Mouse (Mus musculus): Measurements from ENCODE around the gene Aox3. TPM values are rescaled to one million over a fixed set of nuclear protein-coding genes. Genes with fewer than 3 reads are reported as not detected.

Aox3 gene
- polyA plus RNA-seq, 1 experiment from 2014 or later = 0.23 TPM

GRCm38 (mm10) chr1:58228086-58228485 lies 115.2 kb downstream of the Aox3 start:
- Histone ChIP-seq H3K36me3 (ENCODE audit: control insufficient read depth, insufficient read depth, low read length) (no peaks in the 10 kb centered on the region), H3K9me3 (replicated peaks; ENCODE audit: control insufficient read depth, low read length, poor library complexity, severe bottlenecking) (no peaks in the 10 kb centered on the region), H3K4me1 (ENCODE audit: control insufficient read depth, insufficient read depth, low read length) (no peaks in the 10 kb centered on the region), H3K27me3 (ENCODE audit: control insufficient read depth, insufficient read depth, low read depth, low read length) (no peaks in the 10 kb centered on the region), H3K27ac (ENCODE audit: low read length) (no peak overlapping the region), H3K9ac (ENCODE audit: low read depth, low read length) (no peak overlapping the region), H3K4me3 (ENCODE audit: low read depth, low read length) (no peak overlapping the region), H3K4me2 (ENCODE audit: low read length) (no peak overlapping the region)
- 88% methylated on average over 6 of the region's 6 CpGs for WGBS
- ATAC-seq = no peak

DNA sequence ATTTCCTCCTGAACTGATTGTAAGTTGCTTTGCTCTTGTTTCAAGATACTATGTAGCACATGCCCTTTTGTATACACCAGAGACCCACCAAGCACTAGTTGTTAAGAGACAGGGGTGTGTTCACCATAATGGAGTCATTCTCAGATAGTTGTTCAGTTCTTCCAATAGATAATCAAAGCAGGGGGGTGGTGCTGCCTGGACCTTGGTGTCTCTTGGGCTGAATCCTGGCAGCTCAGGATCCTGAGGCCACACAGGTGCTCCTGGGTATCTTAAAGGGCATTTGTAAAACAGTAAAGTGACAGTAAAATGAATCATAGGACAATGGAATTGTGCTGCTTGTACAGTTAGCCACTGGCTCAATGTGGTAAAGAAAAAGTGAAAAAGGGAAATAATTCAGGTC lies 116.0 kb downstream of the Aox3 start:
- no peak overlapping the region for H3K27ac ChIP-seq (ENCODE audit: low read length)
- H3K9ac ChIP-seq (ENCODE audit: low read depth, low read length) = no peak overlapping the region
- H3K9me3 ChIP-seq (replicated peaks; ENCODE audit: control insufficient read depth, low read length, poor library complexity, severe bottlenecking) = no peaks in the 10 kb centered on the region
- no peak overlapping the region for H3K4me3 ChIP-seq (ENCODE audit: low read depth, low read length)
- no peaks in the 10 kb centered on the region for H3K27me3 ChIP-seq (ENCODE audit: control insufficient read depth, insufficient read depth, low read depth, low read length)
- ATAC-seq = no peak
- no peaks in the 10 kb centered on the region for H3K4me1 ChIP-seq (ENCODE audit: control insufficient read depth, insufficient read depth, low read length)
- H3K4me2 ChIP-seq (ENCODE audit: low read length) = no peak overlapping the region
- no peaks in the 10 kb centered on the region for H3K36me3 ChIP-seq (ENCODE audit: control insufficient read depth, insufficient read depth, low read length)

DNA sequence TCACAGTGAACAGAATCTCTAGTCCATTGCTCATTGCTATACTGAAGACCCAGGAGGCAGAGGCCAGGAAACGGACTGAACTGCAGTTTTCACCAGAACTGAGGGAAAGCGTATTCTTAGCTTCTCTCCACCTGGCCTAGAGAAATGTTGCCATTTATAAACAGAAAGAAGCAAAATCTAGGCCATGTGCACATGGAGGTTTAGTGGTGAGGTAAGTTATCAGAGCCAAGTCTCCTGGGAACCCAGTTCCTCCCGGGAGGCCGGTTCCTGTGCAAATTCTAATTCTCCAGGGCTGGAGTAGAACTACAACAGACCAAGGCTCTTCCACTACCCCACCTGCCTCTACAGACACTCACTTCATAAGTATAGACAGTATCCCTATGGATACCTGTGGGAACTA lies 116.8 kb downstream of the Aox3 start:
- no peak for ATAC-seq
- 87% methylated on average over 4 of the region's 4 CpGs for WGBS

DNA sequence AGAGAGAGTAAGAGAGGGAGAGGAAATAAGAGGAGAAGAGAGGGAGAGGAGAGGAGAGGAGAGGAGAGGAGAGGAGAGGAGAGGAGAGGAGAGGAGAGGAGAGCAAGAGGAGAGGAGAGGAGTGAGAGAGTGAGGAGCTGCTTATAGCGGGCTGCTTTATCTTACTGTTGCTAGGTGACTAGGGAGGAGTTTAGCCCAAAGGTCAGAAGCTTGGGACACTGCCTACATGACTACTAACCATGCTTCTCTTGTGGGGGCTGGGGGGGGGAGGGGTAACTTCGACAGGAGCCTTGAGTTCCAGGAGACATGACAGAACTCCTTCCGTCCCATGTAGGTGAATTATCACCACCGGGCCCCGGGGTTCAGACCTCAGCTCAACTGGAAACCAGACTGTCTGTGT lies 117.6 kb downstream of the Aox3 start:
- Histone ChIP-seq H3K4me2 (ENCODE audit: low read length) (no peak overlapping the region), H3K4me3 (ENCODE audit: low read depth, low read length) (no peak overlapping the region), H3K9me3 (replicated peaks; ENCODE audit: control insufficient read depth, low read length, poor library complexity, severe bottlenecking) (no peaks in the 10 kb centered on the region), H3K9ac (ENCODE audit: low read depth, low read length) (no peak overlapping the region), H3K36me3 (ENCODE audit: control insufficient read depth, insufficient read depth, low read length) (no peaks in the 10 kb centered on the region), H3K27me3 (ENCODE audit: control insufficient read depth, insufficient read depth, low read depth, low read length) (no peaks in the 10 kb centered on the region), H3K27ac (ENCODE audit: low read length) (no peak overlapping the region), H3K4me1 (ENCODE audit: control insufficient read depth, insufficient read depth, low read length) (no peaks in the 10 kb centered on the region)
- WGBS = 59% methylated on average over 5 of the region's 5 CpGs
- no peak for ATAC-seq

More for the DNA sequence above, 116.8 kb downstream of the Aox3 start:
- no peaks in the 10 kb centered on the region for H3K36me3 ChIP-seq (ENCODE audit: control insufficient read depth, insufficient read depth, low read length)
- no peak overlapping the region for H3K9ac ChIP-seq (ENCODE audit: low read depth, low read length)
- no peak overlapping the region for H3K27ac ChIP-seq (ENCODE audit: low read length)
- no peak overlapping the region for H3K4me3 ChIP-seq (ENCODE audit: low read depth, low read length)
- no peaks in the 10 kb centered on the region for H3K4me1 ChIP-seq (ENCODE audit: control insufficient read depth, insufficient read depth, low read length)
- H3K27me3 ChIP-seq (ENCODE audit: control insufficient read depth, insufficient read depth, low read depth, low read length) = no peaks in the 10 kb centered on the region
- H3K4me2 ChIP-seq (ENCODE audit: low read length) = no peak overlapping the region
- H3K9me3 ChIP-seq (replicated peaks; ENCODE audit: control insufficient read depth, low read length, poor library complexity, severe bottlenecking) = no peaks in the 10 kb centered on the region

GRCm38 (mm10) chr1:58235405-58235804 lies 122.5 kb downstream of the Aox3 start:
- Histone ChIP-seq H3K4me2 (ENCODE audit: low read length) (no peak overlapping the region), H3K9ac (ENCODE audit: low read depth, low read length) (no peak overlapping the region), H3K4me1 (ENCODE audit: control insufficient read depth, insufficient read depth, low read length) (no peaks in the 10 kb centered on the region), H3K9me3 (replicated peaks; ENCODE audit: control insufficient read depth, low read length, poor library complexity, severe bottlenecking) (no peaks in the 10 kb centered on the region), H3K27ac (ENCODE audit: low read length) (no peak overlapping the region), H3K36me3 (ENCODE audit: control insufficient read depth, insufficient read depth, low read length) (no peaks in the 10 kb centered on the region), H3K4me3 (ENCODE audit: low read depth, low read length) (no peak overlapping the region), H3K27me3 (ENCODE audit: control insufficient read depth, insufficient read depth, low read depth, low read length) (no peaks in the 10 kb centered on the region)
- ATAC-seq = no peak
- 54% methylated on average over 5 of the region's 5 CpGs for WGBS

- no peak for ATAC-seq
- H3K9ac ChIP-seq (ENCODE audit: low read depth, low read length) = no peak overlapping the region
- no peak overlapping the region for H3K27ac ChIP-seq (ENCODE audit: low read length)
- no peaks in the 10 kb centered on the region for H3K4me1 ChIP-seq (ENCODE audit: control insufficient read depth, insufficient read depth, low read length)
- H3K4me2 ChIP-seq (ENCODE audit: low read length) = no peak overlapping the region
- H3K9me3 ChIP-seq (replicated peaks; ENCODE audit: control insufficient read depth, low read length, poor library complexity, severe bottlenecking) = no peaks in the 10 kb centered on the region
- H3K36me3 ChIP-seq (ENCODE audit: control insufficient read depth, insufficient read depth, low read length) = no peaks in the 10 kb centered on the region
- H3K4me3 ChIP-seq (ENCODE audit: low read depth, low read length) = no peak overlapping the region
- no peaks in the 10 kb centered on the region for H3K27me3 ChIP-seq (ENCODE audit: control insufficient read depth, insufficient read depth, low read depth, low read length)
- 84% methylated on average over 4 of the region's 4 CpGs for WGBS
Measured at GRCm38 (mm10) chr1:58237527-58238299, 124.8 kb downstream of the Aox3 start.

DNA sequence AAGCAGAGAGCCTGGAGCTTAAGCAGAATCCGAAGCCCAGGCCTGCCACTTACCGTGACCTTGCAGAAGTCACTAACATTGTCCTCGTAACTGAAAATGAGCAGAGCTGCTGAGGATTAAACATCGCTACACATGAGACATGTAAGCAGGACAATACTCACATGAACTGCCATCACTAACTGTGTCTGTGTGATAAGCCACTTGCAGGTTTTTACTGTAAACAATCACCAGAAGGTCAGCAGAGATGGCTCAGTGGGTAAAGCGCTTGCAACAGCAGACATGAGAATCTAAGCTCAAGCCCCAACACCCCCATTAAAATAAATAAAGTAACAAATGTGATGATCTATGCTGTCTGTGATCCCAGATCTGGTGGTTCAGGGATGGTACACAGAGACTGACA lies 125.5 kb downstream of the Aox3 start:
- WGBS = 93% methylated on average over 5 of the region's 5 CpGs
- no peaks in the 10 kb centered on the region for H3K27me3 ChIP-seq (ENCODE audit: control insufficient read depth, insufficient read depth, low read depth, low read length)

DNA sequence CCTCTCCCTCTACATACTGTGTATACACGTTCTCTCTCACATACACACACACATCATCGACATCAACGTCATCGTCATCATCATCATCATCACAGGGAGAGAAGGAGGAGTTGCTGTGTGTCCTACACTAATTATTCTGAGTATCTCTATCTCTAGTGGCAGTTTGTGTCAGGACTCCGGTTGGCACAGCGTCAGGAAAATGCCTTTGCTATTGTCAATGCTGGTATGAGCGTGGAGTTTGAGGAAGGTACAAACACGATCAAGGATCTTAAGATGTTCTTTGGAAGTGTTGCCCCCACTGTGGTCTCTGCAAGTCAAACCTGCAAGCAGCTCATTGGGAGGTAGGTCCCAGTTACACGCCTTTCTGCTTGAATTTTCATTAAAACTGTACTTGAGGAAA lies 126.0 kb downstream of the Aox3 start:
- Histone ChIP-seq H3K36me3 (ENCODE audit: control insufficient read depth, insufficient read depth, low read length) (no peaks in the 10 kb centered on the region), H3K27ac (ENCODE audit: low read length) (no peak overlapping the region), H3K9me3 (replicated peaks; ENCODE audit: control insufficient read depth, low read length, poor library complexity, severe bottlenecking) (no peaks in the 10 kb centered on the region), H3K9ac (ENCODE audit: low read depth, low read length) (no peak overlapping the region), H3K27me3 (ENCODE audit: control insufficient read depth, insufficient read depth, low read depth, low read length) (no peaks in the 10 kb centered on the region), H3K4me1 (ENCODE audit: control insufficient read depth, insufficient read depth, low read length) (no peaks in the 10 kb centered on the region), H3K4me2 (ENCODE audit: low read length) (no peak overlapping the region), H3K4me3 (ENCODE audit: low read depth, low read length) (no peak overlapping the region)
- 92% methylated on average over 9 of the region's 9 CpGs for WGBS
- ATAC-seq = no peak

More for the DNA sequence above, 125.5 kb downstream of the Aox3 start:
- Histone ChIP-seq H3K4me3 (ENCODE audit: low read depth, low read length) (no peak overlapping the region), H3K9me3 (replicated peaks; ENCODE audit: control insufficient read depth, low read length, poor library complexity, severe bottlenecking) (no peaks in the 10 kb centered on the region), H3K4me1 (ENCODE audit: control insufficient read depth, insufficient read depth, low read length) (no peaks in the 10 kb centered on the region), H3K9ac (ENCODE audit: low read depth, low read length) (no peak overlapping the region), H3K27ac (ENCODE audit: low read length) (no peak overlapping the region), H3K36me3 (ENCODE audit: control insufficient read depth, insufficient read depth, low read length) (no peaks in the 10 kb centered on the region), H3K4me2 (ENCODE audit: low read length) (no peak overlapping the region)
- no peak for ATAC-seq

DNA sequence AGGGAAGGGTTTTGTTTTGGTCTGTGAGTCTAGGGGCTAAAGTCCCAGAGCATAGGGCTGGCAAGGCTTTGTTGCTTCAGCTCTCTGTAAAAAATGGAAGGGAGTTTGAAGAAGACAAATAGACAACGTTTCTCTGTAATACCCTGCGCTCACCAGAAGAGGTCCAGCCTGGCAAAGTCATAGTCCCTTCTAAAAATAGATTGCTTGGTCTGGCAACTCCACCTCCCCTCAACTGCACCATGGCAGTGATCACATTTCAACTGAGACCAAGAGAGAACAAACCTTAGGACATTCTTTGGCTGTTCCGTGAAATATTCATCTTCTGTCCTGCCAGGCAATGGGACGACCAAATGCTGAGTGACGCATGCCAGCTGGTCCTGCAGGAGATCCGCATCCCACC lies 127.4 kb downstream of the Aox3 start:
- Histone ChIP-seq H3K9me3 (replicated peaks; ENCODE audit: control insufficient read depth, low read length, poor library complexity, severe bottlenecking) (no peaks in the 10 kb centered on the region), H3K36me3 (ENCODE audit: control insufficient read depth, insufficient read depth, low read length) (no peaks in the 10 kb centered on the region), H3K27ac (ENCODE audit: low read length) (no peak overlapping the region), H3K9ac (ENCODE audit: low read depth, low read length) (no peak overlapping the region), H3K4me1 (ENCODE audit: control insufficient read depth, insufficient read depth, low read length) (no peaks in the 10 kb centered on the region), H3K4me3 (ENCODE audit: low read depth, low read length) (no peak overlapping the region), H3K27me3 (ENCODE audit: control insufficient read depth, insufficient read depth, low read depth, low read length) (no peaks in the 10 kb centered on the region), H3K4me2 (ENCODE audit: low read length) (no peak overlapping the region)
- ATAC-seq = no peak
- WGBS = 75% methylated on average over 6 of the region's 6 CpGs
